Mouse (Mus musculus) right cerebral cortex, adult 2 months (tissue): ENCODE results near the gene Vmn1r218.
"Not testable (repeated sequence)": the region's sequence is repeated elsewhere in the genome, so short reads cannot be mapped to it uniquely, and the experiment has no call there.

Source experiments
- DNase-seq, 2 experiments: peaks; one replicate each; pipeline ENCODE4 v3.0.0; 2021 to 2022; ENCODE audit warnings: low spot score in 2 of 2

The Vmn1r218 gene

GRCm38 (mm10) chr13:23133099-23133498, at the start of gene Vmn1r218:
TSS of gene Vmn1r218 (plus strand) at chr13:23133155.
- DNase-seq, result no peak

GRCm38 (mm10) chr13:23094386-23094785, 38.6 kb upstream of the Vmn1r218 start:
- DNase-seq, result no peak

- not testable (repeated sequence) for DNase-seq
Measured at GRCm38 (mm10) chr13:23118126-23118525, 14.8 kb upstream of the Vmn1r218 start, which contains the start of gene Vmn1r217. TSS of gene Vmn1r217 (minus strand) at chr13:23118226.

GRCm38 (mm10) chr13:23120611-23121010, 12.3 kb upstream of the Vmn1r218 start:
- no peak for DNase-seq

- DNase-seq, result no peak
Measured at GRCm38 (mm10) chr13:23133501-23133900, 546 bp downstream of the Vmn1r218 start.

- DNase-seq, result no peak
Measured at GRCm38 (mm10) chr13:23138880-23139279, 5.9 kb downstream of the Vmn1r218 start.

- no peak for DNase-seq
Measured at GRCm38 (mm10) chr13:23157848-23158247, 24.9 kb downstream of the Vmn1r218 start.

GRCm38 (mm10) chr13:23159012-23159411, 26.1 kb downstream of the Vmn1r218 start, which contains the start of gene Vmn1r219:
TSS of gene Vmn1r219 (plus strand) at chr13:23159312.
- DNase-seq, result no peak

- not testable (repeated sequence) for DNase-seq
Measured at GRCm38 (mm10) chr13:23166471-23166870, 33.5 kb downstream of the Vmn1r218 start.

- no peak for DNase-seq
Measured at GRCm38 (mm10) chr13:23187875-23188274, 54.9 kb downstream of the Vmn1r218 start, which contains the start of gene Vmn1r220. TSS of gene Vmn1r220 (minus strand) at chr13:23187975.
